Comparison of ENCODE assay signal across 23 mouse cellular contexts in the genomic region with DNA sequence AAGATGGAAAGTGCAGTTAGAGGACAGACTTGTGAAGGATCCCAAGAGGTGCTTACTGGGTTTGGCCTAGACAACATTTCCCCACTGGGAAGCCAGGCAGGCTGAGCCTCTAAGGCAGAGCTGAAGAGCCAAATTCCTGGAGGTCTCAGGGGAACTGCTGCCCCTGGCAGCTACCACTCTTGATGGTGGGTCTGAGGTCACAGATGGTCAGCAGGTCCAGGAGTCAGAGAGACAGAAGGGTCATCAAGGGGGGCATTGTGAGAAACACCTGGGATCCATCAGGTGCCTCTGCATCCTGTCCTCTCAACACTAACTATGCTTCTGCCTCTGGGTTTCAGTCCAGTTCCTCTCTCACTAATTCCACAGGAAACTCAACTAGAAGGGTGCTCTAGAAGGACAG. TPM values are rescaled to one million over a fixed set of nuclear protein-coding genes. Genes with fewer than 3 reads are reported as not detected.
DNase-seq lines count a peak whose midpoint lies in the region; ATAC-seq lines count a peak whose summit lies in the region.
"Had no signal": no experiment of that assay in that cellular context is flagged by ENCODE, and none has a peak within 500 bp of the region (broad histone marks: within the 10 kb centered on the region; RNA-seq: fewer than 3 reads in every experiment).

No protein-coding gene starts in this region.

- H3K36me3 ChIP-seq in neural tube, embryonic 15.5 days = no peaks in the 10 kb centered on the region
- no peaks in the 10 kb centered on the region for H3K36me3 ChIP-seq in limb, embryonic 10.5 days
- H3K36me3 ChIP-seq: embryonic facial prominence, embryonic 10.5 days; embryonic facial prominence, embryonic 12.5 days; G1E had no signal

- no peaks in the 10 kb centered on the region for H3K27me3 ChIP-seq in neural tube, embryonic 15.5 days (replicated peaks)
- H3K27me3 ChIP-seq in limb, embryonic 10.5 days (ENCODE audit: low read depth, poor library complexity, severe bottlenecking) = no peaks in the 10 kb centered on the region
- H3K27me3 ChIP-seq: CH12.LX; embryonic facial prominence, embryonic 12.5 days; Patski had no signal

- no peaks in the 10 kb centered on the region for H3K9me3 ChIP-seq in neural tube, embryonic 15.5 days (replicated peaks)
- H3K9me3 ChIP-seq in limb, embryonic 10.5 days (replicated peaks) = no peaks in the 10 kb centered on the region
- H3K9me3 ChIP-seq: embryonic facial prominence, embryonic 10.5 days; embryonic facial prominence, embryonic 12.5 days had no signal

- H3K4me3 ChIP-seq in neural tube, embryonic 15.5 days (replicated peaks) = no peak overlapping the region
- H3K4me3 ChIP-seq in limb, embryonic 10.5 days = no peak overlapping the region
- H3K4me3 ChIP-seq: embryonic facial prominence, embryonic 10.5 days; embryonic facial prominence, embryonic 12.5 days had no signal

- ATAC-seq in neural tube, embryonic 15.5 days (ENCODE audit: low FRiP score) = no peak
- ATAC-seq: activated CD4-positive, CD25-positive, alpha-beta regulatory T cell, adult 4 months; CD4-positive, CD25-positive, alpha-beta regulatory T cell, adult 4 months; forebrain, embryonic 14.5 days; forebrain, embryonic 16.5 days; Patski had no signal

- no peak overlapping the region for H3K27ac ChIP-seq in neural tube, embryonic 15.5 days (replicated peaks)
- H3K27ac ChIP-seq in limb, embryonic 10.5 days = no peak overlapping the region
- H3K27ac ChIP-seq: embryonic facial prominence, embryonic 10.5 days; embryonic facial prominence, embryonic 12.5 days had no signal

- DNase-seq in heart, adult 11 months = peak; percentile 68
- DNase-seq in heart, postnatal 4 days = no peak
- peak; percentile 12 for DNase-seq in neural tube, embryonic 10.5 days (ENCODE audit: extremely low spot score, low spot score)
- peak; percentile 16 for DNase-seq in limb, embryonic 10.5 days (ENCODE audit: low spot score)
- DNase-seq: adrenal gland, adult 8-10 months; adrenal gland, postnatal 14 days; adrenal gland, postnatal 36 days; B cell, adult 2 months; cerebellum, adult 11-12 months; cerebellum, adult 2 months; cerebellum, adult 9-10 months; cerebellum, postnatal 10 days; cerebellum, postnatal 25 days had no signal

- H3K4me2 ChIP-seq in neural tube, embryonic 15.5 days = no peak overlapping the region
- H3K4me2 ChIP-seq: embryonic facial prominence, embryonic 12.5 days had no signal

- H3K4me1 ChIP-seq in neural tube, embryonic 15.5 days = no peaks in the 10 kb centered on the region
- no peaks in the 10 kb centered on the region for H3K4me1 ChIP-seq in limb, embryonic 10.5 days
- H3K4me1 ChIP-seq: embryonic facial prominence, embryonic 12.5 days had no signal

- H3K9ac ChIP-seq in neural tube, embryonic 15.5 days (replicated peaks) = no peak overlapping the region
- H3K9ac ChIP-seq: embryonic facial prominence, embryonic 12.5 days had no signal

RNA-seq across cellular contexts. Expression of gene Mlip, which starts 10.1 kb away (rescaled TPM):
- 100 to 1,000 TPM; 159 to 165 TPM for total RNA-seq in heart, postnatal 4 days (2021)
- polyA plus RNA-seq in neural tube, embryonic 15.5 days (2015; fragmentation: Nextera tagmentation; extraction: Ambion mirVana) = 1.4 and 1.8 TPM in 2 replicates
- 0.06 and 0.25 TPM in 2 replicates for polyA plus RNA-seq in limb, embryonic 10.5 days (2016; fragmentation: Nextera tagmentation; extraction: Ambion mirVana)
- total RNA-seq: CH12.LX had no signal
- polyA plus RNA-seq: G1E, Patski had no signal
